Mouse (Mus musculus) liver, postnatal 0 days (tissue): ENCODE data around the gene Rnf152.

ENCODE experiments used
- CTCF ChIP-seq: sonication (generic); IDR thresholded peaks from 2 replicates; pipeline ENCODE4 v1.5.1; 2016; ENCODE audit warnings: antibody characterized with exemption, low read depth
- EP300 ChIP-seq: IDR thresholded peaks from 2 replicates; pipeline ENCODE4 v1.6.1; 2016; ENCODE audit warnings: antibody characterized with exemption, low read depth, mild to moderate bottlenecking

GRCm38 (mm10) chr1:105260200-105260599, 96.3 kb downstream of the Rnf152 start:
- no peak for TF ChIP-seq CTCF
- TF ChIP-seq EP300 = no peak
